Mouse (Mus musculus): ENCODE measurements around the gene Pex10.

- TF ChIP-seq POLR2A (IDR thresholded peaks at IDR 0.05; ENCODE audit: insufficient read depth, low read depth, low read length) = no peak
- TF ChIP-seq CTCF (IDR thresholded peaks at IDR 0.05; ENCODE audit: insufficient read depth, low read depth, low read length) = no peak
Observed at GRCm38 (mm10) chr4:155098572-155098971, 31.8 kb downstream of the Pex10 start.

Measured in olfactory bulb, adult 2 months (tissue).